Mouse (Mus musculus) forebrain, postnatal 0 days (tissue): ENCODE data around the gene Srrt. TPM values are rescaled to one million over a fixed set of nuclear protein-coding genes. Genes with fewer than 3 reads are reported as not detected.
A peak's percentile ranks its signal among the peaks of the same experiment; 100 is the strongest.

Experiments used
- ATAC-seq: fragments of 200-750 bp; cut with Nextera tagmentation; 2 replicates; pipeline ENCODE4 v1.8.0; 2017; ENCODE audit warnings: mild to moderate bottlenecking, moderate library complexity
- DNase-seq: peaks from one replicate; pipeline ENCODE4 v3.0.0-alpha.2; 2015
- H3K27ac ChIP-seq: fragments of 300-500 bp; sonication (generic); 2 replicates; pipeline ENCODE4 v1.5.1; 2014; ENCODE audit warnings: low read depth, mild to moderate bottlenecking, antibody characterized with exemption, low read length, moderate library complexity, mixed read lengths
- H3K27me3 ChIP-seq: fragments of 300-500 bp; sonication (generic); 2 replicates; pipeline ENCODE4 v1.6.1; 2014; ENCODE audit warnings: mild to moderate bottlenecking, low read length, mixed read lengths; ENCODE audit not compliant: insufficient read depth
- H3K36me3 ChIP-seq: fragments of 300-500 bp; sonication (generic); 2 replicates; pipeline ENCODE4 v1.6.1; 2014; ENCODE audit warnings: mild to moderate bottlenecking, moderate library complexity; ENCODE audit not compliant: insufficient read depth
- H3K4me1 ChIP-seq: fragments of 300-500 bp; sonication (generic); 2 replicates; pipeline ENCODE4 v1.6.1; 2014; ENCODE audit warnings: antibody characterized with exemption; ENCODE audit not compliant: insufficient read depth
- H3K4me2 ChIP-seq: fragments of 300-500 bp; sonication (generic); 2 replicates; pipeline ENCODE4 v1.6.1; 2014; ENCODE audit warnings: low read depth, mild to moderate bottlenecking, moderate library complexity
- H3K4me3 ChIP-seq: fragments of 300-500 bp; sonication (generic); 2 replicates; pipeline ENCODE4 v1.5.1; 2014; ENCODE audit warnings: low read depth, low read length, mixed read lengths
- H3K9ac ChIP-seq: fragments of 300-500 bp; sonication (generic); 2 replicates; pipeline ENCODE4 v1.6.1; 2014; ENCODE audit warnings: mild to moderate bottlenecking
- H3K9me3 ChIP-seq: fragments of 300-500 bp; sonication (generic); 2 replicates; pipeline ENCODE4 v1.6.1; 2016; ENCODE audit warnings: low read length
- CTCF ChIP-seq: sonication (generic); IDR thresholded peaks from 2 replicates; pipeline ENCODE4 v1.5.1; 2016; ENCODE audit warnings: antibody characterized with exemption, control low read depth, low read depth
- WGBS: fragments of 180-500 bp; shearing (Covaris S2); extraction: QIAGEN DNeasy Blood & Tissue Kit; methylation state at CpG from one replicate; pipeline ENCODE4 v1.1.7; 2014; 5-methylcytosine and 5-hydroxymethylcytosine counted together
- polyA plus RNA-seq: library from polyadenylated mRNA; unstranded; fragments of >200 nt; fragmentation: Nextera tagmentation; extraction: Ambion mirVana; gene quantifications from 2 replicates; pipeline ENCODE4 v1.2.1, GENCODE M21; 2015
- total RNA-seq: library from RNA; depleted of rRNA; stranded (reverse); fragments of >200 nt; gene quantifications from 2 replicates; pipeline ENCODE4 v1.2.3, GENCODE M21; 2014

The Srrt gene
- total and polyA plus RNA-seq, 2 experiments from 2014 or later = 55.6 to 153 TPM

DNA sequence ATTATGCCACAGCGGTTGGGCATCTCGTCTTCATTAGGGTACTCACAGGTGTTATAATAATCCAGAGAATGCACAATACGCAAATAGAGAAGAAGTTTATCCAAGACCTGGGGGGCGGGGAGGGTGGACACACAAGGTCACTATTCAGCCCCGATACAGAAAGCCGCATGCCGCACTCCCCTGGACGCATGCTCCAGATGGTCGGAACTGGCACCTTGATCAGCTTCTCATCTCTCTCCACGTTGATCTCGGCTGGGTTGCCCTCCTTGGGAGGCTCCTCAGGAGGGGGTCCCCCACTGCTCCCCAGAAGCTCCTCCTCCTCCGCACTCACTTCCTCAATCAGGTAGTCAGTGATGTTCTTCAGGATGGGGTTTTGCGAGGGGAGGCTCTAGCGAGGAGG, 10.3 kb downstream of the Srrt start:
- Histone ChIP-seq H3K36me3 (peaks cover 73% of the 10 kb centered on the region), H3K27me3 (no peaks in the 10 kb centered on the region), H3K27ac (no peak overlapping the region), H3K9ac (no peak overlapping the region), H3K9me3 (no peaks in the 10 kb centered on the region), H3K4me1 (0 out of 2 replicates have a peak, but pooled peaks cover 4% of the 10 kb centered on the region), H3K4me3 (no peak overlapping the region), H3K4me2 (no peak overlapping the region)
- WGBS = 91% methylated on average over 14 of the region's 14 CpGs
- no peak for DNase-seq
- no peak for ATAC-seq
- TF ChIP-seq CTCF = no peak

DNA sequence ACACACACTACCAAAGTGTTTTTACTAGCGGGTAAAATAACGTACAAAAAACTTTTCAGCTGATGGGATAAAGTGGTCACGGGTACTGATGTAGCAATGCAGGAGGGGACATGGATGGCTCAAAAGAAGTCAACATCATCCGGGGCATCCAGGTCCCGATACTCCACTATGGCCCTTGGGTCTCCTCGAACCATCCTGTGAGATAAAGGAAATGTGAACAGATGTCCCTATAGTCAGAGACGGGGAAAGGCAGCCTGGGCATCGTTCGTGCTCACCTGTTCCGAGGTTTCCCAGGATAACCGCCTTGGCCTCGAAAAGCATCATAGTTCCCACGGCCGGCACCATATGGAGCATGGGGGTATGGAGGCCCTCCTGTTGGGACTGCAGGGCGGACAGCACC, 11.8 kb downstream of the Srrt start:
- no peaks in the 10 kb centered on the region for H3K9me3 ChIP-seq
- no peak for ATAC-seq
- no peak for DNase-seq
- H3K9ac ChIP-seq = no peak overlapping the region
- no peak overlapping the region for H3K27ac ChIP-seq
- no peak overlapping the region for H3K4me3 ChIP-seq
- H3K27me3 ChIP-seq = no peaks in the 10 kb centered on the region
- H3K4me2 ChIP-seq = no peak overlapping the region
- 93% methylated on average over 15 of the region's 15 CpGs for WGBS
- H3K4me1 ChIP-seq = 0 out of 2 replicates have a peak, but pooled peaks cover 4% of the 10 kb centered on the region
- TF ChIP-seq CTCF = no peak
- peaks cover 59% of the 10 kb centered on the region for H3K36me3 ChIP-seq

DNA sequence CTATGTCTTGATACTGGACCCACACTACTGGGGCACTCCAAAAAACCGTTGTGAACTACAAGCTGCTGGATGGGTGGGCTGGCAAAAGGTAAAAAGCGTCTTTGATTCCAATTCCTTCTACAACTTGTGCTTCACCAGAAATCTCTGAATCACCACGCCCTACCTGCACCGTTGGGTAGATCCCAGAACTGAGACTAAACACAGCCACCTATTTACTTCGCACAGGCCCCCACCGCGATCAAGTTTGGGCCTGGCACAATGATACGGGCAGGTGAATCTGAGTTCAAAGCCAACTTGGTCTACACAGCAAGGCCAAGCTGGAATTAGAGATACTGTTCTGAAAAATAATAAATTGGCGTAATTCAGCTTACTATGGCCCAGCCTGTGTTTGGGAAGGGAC, 12.2 kb downstream of the Srrt start:
- Histone ChIP-seq H3K27ac (0 out of 2 replicates have a peak overlapping the region, but pooled peaks have one; percentile 88), H3K4me3 (peak overlapping the region; percentile 58; the same call in 1 of the 2 replicates), H3K36me3 (peaks cover 55% of the 10 kb centered on the region), H3K4me1 (0 out of 2 replicates have a peak, but pooled peaks cover 4% of the 10 kb centered on the region), H3K9me3 (no peaks in the 10 kb centered on the region), H3K4me2 (peak overlapping the region; percentile 100; the same call in 1 of the 2 replicates), H3K9ac (peak overlapping the region; percentile 72), H3K27me3 (no peaks in the 10 kb centered on the region)
- DNase-seq = no peak
- WGBS = 83% methylated on average over 9 of the region's 9 CpGs
- no peak for TF ChIP-seq CTCF
- ATAC-seq = no peak

DNA sequence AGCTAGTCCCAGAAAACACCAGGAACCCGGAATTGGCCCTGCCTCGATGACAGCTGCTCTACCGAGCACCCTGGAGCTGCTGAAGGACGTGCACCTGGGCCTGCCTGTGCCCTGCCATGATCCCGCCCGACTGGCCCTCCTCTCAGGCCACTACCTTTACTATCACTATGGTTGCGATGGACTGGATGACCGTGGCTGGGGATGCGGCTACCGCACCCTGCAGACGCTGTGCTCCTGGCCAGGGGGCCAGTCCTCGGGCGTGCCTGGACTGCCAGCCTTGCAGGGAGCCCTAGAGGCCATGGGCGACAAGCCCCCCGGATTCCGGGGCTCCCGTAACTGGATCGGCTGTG, 12.8 kb downstream of the Srrt start:
- 0 out of 2 replicates have a peak, but pooled peaks have one; percentile 0 for ATAC-seq
- WGBS = 4% methylated on average over 18 of the region's 18 CpGs
- no peaks in the 10 kb centered on the region for H3K9me3 ChIP-seq

DNA sequence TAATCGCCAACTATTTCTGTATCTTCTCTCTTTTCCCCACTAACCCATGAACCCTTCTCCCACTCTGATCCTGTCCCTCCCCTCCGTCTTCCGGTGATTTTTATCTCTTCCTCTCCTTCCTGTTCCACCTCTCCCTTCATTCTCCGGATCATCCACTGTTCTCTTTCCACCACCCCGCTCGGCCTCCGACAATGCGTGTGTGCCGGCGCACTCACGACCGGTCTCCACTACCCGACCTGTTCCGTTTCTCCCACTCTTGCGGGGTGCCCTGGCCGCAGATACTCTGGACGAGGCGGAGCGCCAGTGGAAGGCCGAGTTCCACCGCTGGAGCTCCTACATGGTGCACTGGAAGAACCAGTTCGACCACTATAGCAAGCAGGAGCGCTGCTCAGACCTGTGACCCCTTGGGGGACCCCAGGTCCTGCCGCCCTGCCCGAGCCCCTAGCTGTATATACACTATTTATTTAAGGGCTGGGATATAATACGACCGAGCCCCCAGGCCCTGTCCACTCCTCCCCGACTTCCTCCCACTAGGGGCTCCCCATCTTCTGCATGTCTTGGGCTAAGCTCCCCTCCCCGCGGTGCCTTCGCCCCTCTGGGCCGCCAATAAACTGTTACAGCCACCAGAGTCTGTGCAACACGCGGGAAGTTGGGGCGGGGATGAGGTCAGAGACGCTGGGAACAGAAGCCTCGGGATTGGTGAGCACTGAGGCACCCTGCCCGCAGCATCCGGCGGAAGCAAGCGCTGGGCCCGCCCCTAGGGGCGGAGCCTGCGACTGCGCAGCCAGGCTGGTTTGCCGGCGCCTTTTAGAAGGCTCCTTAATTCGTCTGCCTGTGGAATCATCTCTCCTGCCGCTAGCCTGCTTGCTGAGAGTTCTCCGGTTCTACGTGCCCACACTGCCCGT, 13.4 kb downstream of the Srrt start, which contains the start of gene Ufsp1:
TSS of gene Ufsp1 (plus strand) at position 791 of the 905 bp plus-strand sequence.
- TF ChIP-seq CTCF = peak; percentile 35
- 0 out of 2 replicates have a peak, but pooled peaks cover 4% of the 10 kb centered on the region for H3K4me1 ChIP-seq
- H3K4me3 ChIP-seq = peak within 1 kb of the TSS; percentile 58
- peak; percentile 98 for ATAC-seq
- DNase-seq = peak; percentile 98
- peak within 1 kb of the TSS; percentile 100 for H3K4me2 ChIP-seq
- H3K9ac ChIP-seq = peak within 1 kb of the TSS; percentile 72
- peak within 1 kb of the TSS; percentile 88 for H3K27ac ChIP-seq
- no peaks in the 10 kb centered on the region for H3K27me3 ChIP-seq
- H3K9me3 ChIP-seq = no peaks in the 10 kb centered on the region
- H3K36me3 ChIP-seq = peaks cover 43% of the 10 kb centered on the region
- WGBS = 2% methylated on average over 52 of the region's 52 CpGs

More for the DNA sequence above, 12.8 kb downstream of the Srrt start:
- peak overlapping the region; percentile 88 for H3K27ac ChIP-seq
- H3K4me3 ChIP-seq = peak overlapping the region; percentile 58
- H3K4me1 ChIP-seq = 0 out of 2 replicates have a peak, but pooled peaks cover 4% of the 10 kb centered on the region
- H3K27me3 ChIP-seq = no peaks in the 10 kb centered on the region
- H3K36me3 ChIP-seq = peaks cover 49% of the 10 kb centered on the region
- H3K4me2 ChIP-seq = peak overlapping the region; percentile 100
- no peak for TF ChIP-seq CTCF
- no peak for DNase-seq
- peak overlapping the region; percentile 72 for H3K9ac ChIP-seq

DNA sequence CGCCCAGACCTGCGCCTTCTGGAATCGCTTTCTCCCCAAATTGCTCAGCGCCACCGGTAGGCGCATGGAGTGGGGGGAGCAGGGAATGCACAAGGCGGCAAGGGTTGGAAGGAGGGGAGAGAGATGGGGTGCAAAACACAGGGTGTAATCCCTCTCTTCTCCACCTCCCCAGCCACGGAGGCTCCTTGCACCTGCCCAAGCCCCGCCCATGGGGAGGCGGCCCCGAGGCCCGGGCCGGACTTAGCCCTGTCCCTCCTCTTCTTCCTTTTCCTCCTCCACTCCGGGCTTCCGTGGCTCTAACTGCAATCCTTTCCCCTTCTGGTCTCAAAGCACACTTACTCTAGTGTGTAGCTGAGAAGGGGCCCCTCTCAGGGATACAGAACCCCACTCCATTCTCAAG, 14.2 kb downstream of the Srrt start:
- peak overlapping the region; percentile 72 for H3K9ac ChIP-seq
- ATAC-seq = peak; percentile 4; the same call in 1 of the 2 replicates
- under 1% methylated on average over 14 of the region's 15 CpGs for WGBS
- H3K27ac ChIP-seq = peak overlapping the region; percentile 88
- H3K4me1 ChIP-seq = 0 out of 2 replicates have a peak, but pooled peaks cover 4% of the 10 kb centered on the region
- 0 out of 2 replicates have a peak, but pooled peaks cover 3% of the 10 kb centered on the region for H3K27me3 ChIP-seq
- peak overlapping the region; percentile 100 for H3K4me2 ChIP-seq
- peak; percentile 54 for TF ChIP-seq CTCF
- H3K4me3 ChIP-seq = peak overlapping the region; percentile 58
- H3K36me3 ChIP-seq = peaks cover 35% of the 10 kb centered on the region
- no peaks in the 10 kb centered on the region for H3K9me3 ChIP-seq
- peak; percentile 71 for DNase-seq

DNA sequence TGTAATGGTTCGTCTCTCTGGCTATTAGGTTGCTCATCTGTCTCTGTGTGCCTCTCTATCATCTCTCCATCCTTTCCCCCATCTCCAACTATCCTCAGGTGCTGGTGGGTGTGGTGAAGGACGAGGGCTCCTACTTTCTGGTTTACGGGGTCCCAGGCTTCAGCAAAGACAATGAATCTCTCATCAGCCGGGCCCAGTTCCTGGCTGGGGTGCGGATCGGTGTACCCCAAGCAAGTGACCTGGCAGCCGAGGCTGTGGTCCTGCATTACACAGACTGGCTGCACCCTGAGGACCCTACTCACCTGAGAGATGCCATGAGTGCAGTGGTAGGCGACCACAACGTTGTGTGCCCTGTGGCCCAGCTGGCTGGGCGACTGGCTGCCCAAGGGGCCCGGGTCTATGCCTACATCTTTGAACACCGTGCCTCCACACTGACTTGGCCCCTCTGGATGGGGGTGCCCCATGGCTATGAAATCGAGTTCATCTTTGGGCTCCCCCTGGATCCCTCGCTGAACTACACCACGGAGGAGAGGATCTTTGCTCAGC, 16.0 kb downstream of the Srrt start:
- Histone ChIP-seq H3K4me3 (no peak overlapping the region), H3K9ac (no peak overlapping the region), H3K4me1 (0 out of 2 replicates have a peak, but pooled peaks cover 4% of the 10 kb centered on the region), H3K4me2 (no peak overlapping the region), H3K27ac (no peak overlapping the region), H3K27me3 (0 out of 2 replicates have a peak, but pooled peaks cover 3% of the 10 kb centered on the region), H3K36me3 (peaks cover 16% of the 10 kb centered on the region), H3K9me3 (no peaks in the 10 kb centered on the region)
- ATAC-seq (no peak), DNase-seq (no peak)
- WGBS = 77% methylated on average over 15 of the region's 15 CpGs
- no peak for TF ChIP-seq CTCF
